ENCODE assay signal across 11 mouse cellular contexts in the genomic region with DNA sequence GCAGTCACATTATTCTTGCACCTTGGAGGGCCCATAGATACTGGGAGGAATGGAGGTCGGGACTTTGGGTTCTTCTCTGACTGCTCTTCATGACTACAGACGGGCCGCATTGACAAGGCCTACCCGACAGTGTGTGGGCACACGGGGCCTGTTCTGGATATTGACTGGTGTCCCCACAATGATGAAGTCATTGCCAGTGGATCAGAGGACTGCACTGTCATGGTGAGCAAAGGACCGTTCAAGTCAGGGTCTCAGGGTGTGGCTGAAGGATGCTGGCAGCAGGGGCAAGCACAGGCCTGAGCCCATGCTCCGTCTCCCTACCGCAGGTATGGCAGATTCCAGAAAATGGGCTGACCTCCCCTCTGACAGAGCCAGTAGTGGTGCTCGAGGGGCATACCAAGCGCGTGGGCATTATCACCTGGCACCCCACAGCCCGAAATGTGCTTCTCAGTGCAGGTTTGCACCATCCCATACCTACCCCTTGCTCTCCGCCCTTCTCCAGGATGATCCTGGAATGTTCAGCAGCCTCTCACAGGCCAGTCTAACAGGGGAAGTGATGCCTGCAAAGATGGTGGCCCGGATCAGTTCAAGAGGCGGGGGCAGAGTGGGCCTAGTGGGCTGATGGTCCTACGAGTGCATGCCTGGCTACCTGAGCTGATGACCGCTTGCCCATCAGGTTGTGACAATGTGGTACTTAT. TPM values are rescaled to one million over a fixed set of nuclear protein-coding genes. Genes with fewer than 3 reads are reported as not detected.
DNase-seq lines count a peak whose midpoint lies in the region; ATAC-seq and TF ChIP-seq lines count a peak whose summit lies in the region.
"Had no signal": no experiment of that assay in that cellular context is flagged by ENCODE, and none has a peak within 500 bp of the region (broad histone marks: within the 10 kb centered on the region; RNA-seq: fewer than 3 reads in every experiment).

No protein-coding gene starts in this region.

- peak overlapping the region; percentile 59 for H3K4me2 ChIP-seq in intestine, embryonic 14.5 days (ENCODE audit: low read length)
- H3K4me2 ChIP-seq in neural tube, embryonic 14.5 days (ENCODE audit: low read depth, low read length) = peak overlapping the region; percentile 89

- intact Hi-C loops in heart, adult 2 months (cut with DNase I) = loop anchor here (2.0 kb wide), 1 partner anchor 13 kb away; the partner anchor contains the start of gene Rps6kb2
- intact Hi-C loops in heart, postnatal 25 days (cut with DNase I) = no loop called here

- no peak for ATAC-seq in megakaryocyte, adult 5-6 weeks (ENCODE audit: poor library complexity, severe bottlenecking)
- ATAC-seq in intestine, embryonic 14.5 days (replicated peaks; ENCODE audit: low FRiP score, low TSS enrichment, low read depth) = no peak
- ATAC-seq in neural tube, embryonic 14.5 days (ENCODE audit: low read depth) = no peak

- TF ChIP-seq EP300 in heart, adult 2 months (IDR thresholded peaks at IDR 0.05; ENCODE audit: insufficient read depth, low read depth, low read length) = no peak

- H3K36me3 ChIP-seq in heart, adult 2 months (ENCODE audit: control insufficient read depth, insufficient read depth, low read length) = no peaks in the 10 kb centered on the region
- H3K36me3 ChIP-seq in megakaryocyte, embryonic 14.5 days (replicated peaks; ENCODE audit: low read length) = peaks cover 61% of the 10 kb centered on the region
- H3K36me3 ChIP-seq in intestine, embryonic 14.5 days (ENCODE audit: control insufficient read depth, insufficient read depth, low read length) = peaks cover 32% of the 10 kb centered on the region
- H3K36me3 ChIP-seq in neural tube, embryonic 14.5 days (ENCODE audit: control insufficient read depth, insufficient read depth, low read length) = peaks cover 12% of the 10 kb centered on the region; the same call in 1 of the 2 replicates

- H3K27me3 ChIP-seq in heart, adult 2 months (ENCODE audit: control insufficient read depth, insufficient read depth, low read length) = no peaks in the 10 kb centered on the region
- H3K27me3 ChIP-seq in megakaryocyte, embryonic 14.5 days (replicated peaks) = no peaks in the 10 kb centered on the region
- H3K27me3 ChIP-seq in intestine, embryonic 14.5 days (replicated peaks; ENCODE audit: control insufficient read depth, insufficient read depth, low read length) = no peaks in the 10 kb centered on the region
- no peaks in the 10 kb centered on the region for H3K27me3 ChIP-seq in neural tube, embryonic 14.5 days (ENCODE audit: control insufficient read depth, insufficient read depth, low read length)

- H3K27ac ChIP-seq in heart, adult 2 months = peak overlapping the region; percentile 97
- no peak overlapping the region for H3K27ac ChIP-seq in intestine, embryonic 14.5 days (ENCODE audit: low read depth)
- no peak overlapping the region for H3K27ac ChIP-seq in neural tube, embryonic 14.5 days (ENCODE audit: low read depth, low read length)

- DNase-seq in heart, adult 2 months = no peak
- no peak for DNase-seq in heart, postnatal 25 days (ENCODE audit: low spot score)
- no peak for DNase-seq in intestine, embryonic 14.5 days (ENCODE audit: low spot score)
- no peak for DNase-seq in right cerebral cortex, postnatal 4 days
- DNase-seq in thymus, postnatal 0 days (ENCODE audit: low spot score) = no peak
- DNase-seq: adrenal gland, postnatal 25 days; embryo, embryonic 11 days had no signal

- no peaks in the 10 kb centered on the region for H3K79me2 ChIP-seq in heart, adult 2 months (replicated peaks; ENCODE audit: control insufficient read depth, insufficient read depth, low read length)

- no peak for TF ChIP-seq CTCF in heart, adult 2 months (IDR thresholded peaks at IDR 0.05)

- no peak overlapping the region; the same call in 1 of the 2 replicates for H3K4me3 ChIP-seq in heart, adult 2 months
- H3K4me3 ChIP-seq in megakaryocyte, embryonic 14.5 days (replicated peaks) = peak overlapping the region; percentile 92
- 0 out of 2 replicates have a peak overlapping the region, but pooled peaks have one; percentile 88 for H3K4me3 ChIP-seq in intestine, embryonic 14.5 days (ENCODE audit: low read depth, low read length)
- no peak overlapping the region for H3K4me3 ChIP-seq in neural tube, embryonic 14.5 days (ENCODE audit: low read depth, low read length)

- TF ChIP-seq POLR2A in heart, adult 2 months (IDR thresholded peaks at IDR 0.05; ENCODE audit: insufficient read depth, low read depth, low read length) = no peak

- H3K4me1 ChIP-seq in heart, adult 2 months (ENCODE audit: control insufficient read depth, insufficient read depth, low read length) = peaks cover 10% of the 10 kb centered on the region
- H3K4me1 ChIP-seq in megakaryocyte, embryonic 14.5 days = peaks cover 87% of the 10 kb centered on the region
- peaks cover 17% of the 10 kb centered on the region for H3K4me1 ChIP-seq in intestine, embryonic 14.5 days (replicated peaks; ENCODE audit: control insufficient read depth, insufficient read depth, low read length)
- peaks cover 20% of the 10 kb centered on the region for H3K4me1 ChIP-seq in neural tube, embryonic 14.5 days (ENCODE audit: control insufficient read depth, insufficient read depth, low read length)

- 0 out of 2 replicates have a peak overlapping the region, but pooled peaks have one; percentile 3 for H3K9ac ChIP-seq in heart, adult 2 months (ENCODE audit: low read depth, low read length)
- H3K9ac ChIP-seq in intestine, embryonic 14.5 days (ENCODE audit: low read length) = peak overlapping the region; percentile 27; the same call in 1 of the 2 replicates
- H3K9ac ChIP-seq in neural tube, embryonic 14.5 days (replicated peaks; ENCODE audit: low read depth, low read length) = no peak overlapping the region; the same call in 1 of the 2 replicates

- H3K9me3 ChIP-seq in megakaryocyte, embryonic 14.5 days = no peaks in the 10 kb centered on the region; the same call in 1 of the 2 replicates
- no peaks in the 10 kb centered on the region for H3K9me3 ChIP-seq in intestine, embryonic 14.5 days (ENCODE audit: control insufficient read depth, low read length)
- no peaks in the 10 kb centered on the region for H3K9me3 ChIP-seq in neural tube, embryonic 14.5 days (ENCODE audit: control insufficient read depth, low read length)

- WGBS in heart, adult 2 months = 89% methylated on average over 17 of the region's 17 CpGs
- WGBS in intestine, embryonic 14.5 days = 94% methylated on average over 17 of the region's 17 CpGs
- 96% methylated on average over 17 of the region's 17 CpGs for WGBS in neural tube, embryonic 14.5 days

RNA-seq across cellular contexts. Expression of gene Coro1b, which starts 1.5 kb away (rescaled TPM):
- total RNA-seq in heart, adult 2 months (2021) = 10 to 100 TPM; 43.9 to 45.1 TPM
- polyA plus RNA-seq in heart, adult 2 months (2012; rRNA removed) = 83.3 and 95.0 TPM in 2 replicates
- 10 to 100 TPM; 53.4 to 57.6 TPM for total RNA-seq in heart, postnatal 25 days (2021)
- 110 and 364 TPM in 2 replicates for polyA plus RNA-seq in megakaryocyte, embryonic 14.5 days (2012; ENCODE audit: insufficient read depth, low replicate concordance)
- total RNA-seq in megakaryocyte, adult 5-6 weeks (2015) = 279 and 345 TPM in 2 replicates
- 142 and 161 TPM in 2 replicates for total RNA-seq in megakaryocyte, adult 5-6 weeks (2017)
- 174 and 189 TPM in 2 replicates for polyA plus RNA-seq in intestine, embryonic 14.5 days (2014; fragmentation: Nextera tagmentation; extraction: Ambion mirVana)
- 86.9 and 105 TPM in 2 replicates for polyA plus RNA-seq in neural tube, embryonic 14.5 days (2014; fragmentation: Nextera tagmentation; extraction: Ambion mirVana)
- 184 and 207 TPM in 2 replicates for polyA plus RNA-seq in thymus, postnatal 0 days (2015; fragmentation: Nextera tagmentation; extraction: Ambion mirVana)

RNA-seq across cellular contexts. Expression of gene Ptprcap, which starts 3.5 kb away (rescaled TPM):
- 1 to 10 TPM; 1.1 to 1.7 TPM for total RNA-seq in heart, adult 2 months (2021)
- 2.2 and 6.4 TPM in 2 replicates for polyA plus RNA-seq in heart, adult 2 months (2012; rRNA removed)
- total RNA-seq in heart, postnatal 25 days (2021) = 1 to 10 TPM in 1 of 2 experiments, under 1 TPM in 1; 0.94 to 1.5 TPM
- 777 and 793 TPM in 2 replicates for polyA plus RNA-seq in megakaryocyte, embryonic 14.5 days (2012; ENCODE audit: insufficient read depth, low replicate concordance)
- 30.5 and 42.1 TPM in 2 replicates for total RNA-seq in megakaryocyte, adult 5-6 weeks (2015)
- total RNA-seq in megakaryocyte, adult 5-6 weeks (2017) = 43.9 and 44.8 TPM in 2 replicates
- 3.1 and 3.3 TPM in 2 replicates for polyA plus RNA-seq in intestine, embryonic 14.5 days (2014; fragmentation: Nextera tagmentation; extraction: Ambion mirVana)
- polyA plus RNA-seq in neural tube, embryonic 14.5 days (2014; fragmentation: Nextera tagmentation; extraction: Ambion mirVana) = 0.51 and 1.0 TPM in 2 replicates
- 929 and 954 TPM in 2 replicates for polyA plus RNA-seq in thymus, postnatal 0 days (2015; fragmentation: Nextera tagmentation; extraction: Ambion mirVana)

RNA-seq across cellular contexts. Expression of gene Cabp4, which starts 6.1 kb away (rescaled TPM):
- total RNA-seq in heart, adult 2 months (2021) = not detected
- 0.21 TPM in 1 of 2 replicates, not detected in the other for polyA plus RNA-seq in heart, adult 2 months (2012; rRNA removed)
- total RNA-seq in heart, postnatal 25 days (2021) = under 1 TPM in 1 of 2 experiments, not detected in 1; 0.31 TPM
- 0.51 and 1.2 TPM in 2 replicates for polyA plus RNA-seq in megakaryocyte, embryonic 14.5 days (2012; ENCODE audit: insufficient read depth, low replicate concordance)
- 0.14 and 0.22 TPM in 2 replicates for total RNA-seq in megakaryocyte, adult 5-6 weeks (2015)
- not detected in 2 replicates for total RNA-seq in megakaryocyte, adult 5-6 weeks (2017)
- 0.08 TPM in 1 of 2 replicates, not detected in the other for polyA plus RNA-seq in intestine, embryonic 14.5 days (2014; fragmentation: Nextera tagmentation; extraction: Ambion mirVana)
- 0.13 and 0.31 TPM in 2 replicates for polyA plus RNA-seq in neural tube, embryonic 14.5 days (2014; fragmentation: Nextera tagmentation; extraction: Ambion mirVana)
- polyA plus RNA-seq in thymus, postnatal 0 days (2015; fragmentation: Nextera tagmentation; extraction: Ambion mirVana) = 0.48 and 0.58 TPM in 2 replicates

RNA-seq across cellular contexts. Expression of gene Gpr152, which starts 10.3 kb away (rescaled TPM):
- under 1 TPM in 1 of 2 experiments, not detected in 1; 0.05 TPM for total RNA-seq in heart, adult 2 months (2021)
- polyA plus RNA-seq in heart, adult 2 months (2012; rRNA removed) = 0.12 TPM in 2 replicates
- total RNA-seq in heart, postnatal 25 days (2021) = not detected
- not detected in 2 replicates for polyA plus RNA-seq in megakaryocyte, embryonic 14.5 days (2012; ENCODE audit: insufficient read depth, low replicate concordance)
- not detected in 2 replicates for total RNA-seq in megakaryocyte, adult 5-6 weeks (2015)
- not detected in 2 replicates for total RNA-seq in megakaryocyte, adult 5-6 weeks (2017)
- polyA plus RNA-seq in intestine, embryonic 14.5 days (2014; fragmentation: Nextera tagmentation; extraction: Ambion mirVana) = not detected in 2 replicates
- polyA plus RNA-seq in neural tube, embryonic 14.5 days (2014; fragmentation: Nextera tagmentation; extraction: Ambion mirVana) = not detected in 2 replicates
- 0.03 TPM in 1 of 2 replicates, not detected in the other for polyA plus RNA-seq in thymus, postnatal 0 days (2015; fragmentation: Nextera tagmentation; extraction: Ambion mirVana)
- polyA plus RNA-seq: large intestine, adult 2 months had no signal

RNA-seq across cellular contexts. Expression of gene Rps6kb2, which starts 13.2 kb away (rescaled TPM):
- 10 to 100 TPM; 14.7 to 18.2 TPM for total RNA-seq in heart, adult 2 months (2021)
- polyA plus RNA-seq in heart, adult 2 months (2012; rRNA removed) = 29.5 and 32.9 TPM in 2 replicates
- 10 to 100 TPM; 16.5 to 16.8 TPM for total RNA-seq in heart, postnatal 25 days (2021)
- 108 and 492 TPM in 2 replicates for polyA plus RNA-seq in megakaryocyte, embryonic 14.5 days (2012; ENCODE audit: insufficient read depth, low replicate concordance)
- 21.0 and 26.7 TPM in 2 replicates for total RNA-seq in megakaryocyte, adult 5-6 weeks (2015)
- total RNA-seq in megakaryocyte, adult 5-6 weeks (2017) = 21.0 and 25.0 TPM in 2 replicates
- polyA plus RNA-seq in intestine, embryonic 14.5 days (2014; fragmentation: Nextera tagmentation; extraction: Ambion mirVana) = 37.4 and 40.6 TPM in 2 replicates
- 40.9 and 45.1 TPM in 2 replicates for polyA plus RNA-seq in neural tube, embryonic 14.5 days (2014; fragmentation: Nextera tagmentation; extraction: Ambion mirVana)
- 36.4 and 41.8 TPM in 2 replicates for polyA plus RNA-seq in thymus, postnatal 0 days (2015; fragmentation: Nextera tagmentation; extraction: Ambion mirVana)

Comparison
In these comparisons a context has a peak if more than half of its experiments do, and no peak if none do; other contexts are left out.
1. H3K4me3 ChIP-seq: peak in megakaryocyte, embryonic 14.5 days (single experiment) and intestine, embryonic 14.5 days (single experiment); none in heart, adult 2 months (single experiment) and neural tube, embryonic 14.5 days (single experiment).
2. RNA of gene Ptprcap, which starts 3.5 kb away (polyA plus RNA-seq): 929 to 954 TPM in thymus, postnatal 0 days and 777 to 793 TPM in megakaryocyte, embryonic 14.5 days; 2.2 to 6.4 TPM in heart, adult 2 months, 3.1 to 3.3 TPM in intestine, embryonic 14.5 days and 0.51 to 1.0 TPM in neural tube, embryonic 14.5 days; every median in the first group is over 100 times any median in the second.